Mouse (Mus musculus): ENCODE results near the gene Aebp2.

GRCm38 (mm10) chr6:140664611-140665010, 42.1 kb downstream of the Aebp2 start:
- TF ChIP-seq POLR2A (IDR thresholded peaks at IDR 0.05; ENCODE audit: low read depth, low read length), result no peak
- TF ChIP-seq CTCF (IDR thresholded peaks at IDR 0.05; ENCODE audit: borderline replicate concordance, insufficient read depth, low read length), result no peak

Data from embryonic fibroblast, embryonic 13.5 days (primary cell).